Mouse (Mus musculus) G1E (cell line): ENCODE measurements at regions not wholly inside any gene's neighbourhood (a gene's known extent, or its start where the extent isn't known, plus 50 kb on each side); places are given as distances from the start of the nearest gene placed in this dataset.
"Not testable (repeated sequence)": the region's sequence is repeated elsewhere in the genome, so short reads cannot be mapped to it uniquely, and the experiment has no call there.

Source experiments
- ATAC-seq: 2 replicates; pipeline ENCODE4 v1.8.0; 2016; ENCODE audit warnings: mild to moderate bottlenecking; ENCODE audit not compliant: insufficient number of reproducible peaks, poor library complexity, low FRiP score, severe bottlenecking; ENCODE audit errors: extremely low read depth
- DNase-seq: peaks from one replicate; pipeline ENCODE4 v3.0.0; 2012; ENCODE audit warnings: low spot score
- H3K27me3 ChIP-seq: 2 replicates; pipeline ENCODE4 v1.6.1; 2012; ENCODE audit warnings: mild to moderate bottlenecking, low read length, inconsistent platforms; ENCODE audit not compliant: insufficient read depth
- H3K36me3 ChIP-seq: replicated peaks from 2 replicates; pipeline ENCODE3; 2012; ENCODE audit warnings: mild to moderate bottlenecking, inconsistent platforms
- H3K4me1 ChIP-seq: 2 replicates; pipeline ENCODE4 v1.6.1; 2012; ENCODE audit warnings: low read depth, low read length, inconsistent platforms, mixed read lengths; ENCODE audit not compliant: insufficient read depth
- H3K4me3 ChIP-seq: 2 replicates; pipeline ENCODE4 v1.5.1; 2012; ENCODE audit warnings: low read depth, mild to moderate bottlenecking, inconsistent platforms, low read length, moderate library complexity, mixed read lengths
- H3K9me3 ChIP-seq: replicated peaks from 2 replicates; pipeline ENCODE4 v1.6.1; 2012; ENCODE audit warnings: inconsistent platforms
- CTCF ChIP-seq: IDR thresholded peaks from 2 replicates; pipeline ENCODE4 v1.5.1; 2012; ENCODE audit warnings: low read depth, low read length, inconsistent platforms, mixed read lengths
- GATA1 ChIP-seq: IDR thresholded peaks from 2 replicates; pipeline ENCODE4 v1.6.1; 2012; ENCODE audit warnings: borderline replicate concordance, low read length, inconsistent platforms, mixed read lengths
- GATA2 ChIP-seq: IDR thresholded peaks from 2 replicates; pipeline ENCODE4 v1.6.1; 2012; ENCODE audit warnings: low read depth, low read length, inconsistent platforms, borderline replicate concordance
- POLR2AphosphoS5 ChIP-seq: IDR thresholded peaks from 2 replicates; pipeline ENCODE4 v1.6.1; 2012; ENCODE audit warnings: low read depth, low read length, inconsistent platforms; ENCODE audit not compliant: insufficient replicate concordance
- TAL1 ChIP-seq: conservative IDR thresholded peaks from 2 replicates; pipeline ENCODE4 v1.6.1; 2012; ENCODE audit warnings: low read depth, low read length, inconsistent platforms, mixed read lengths

DNA sequence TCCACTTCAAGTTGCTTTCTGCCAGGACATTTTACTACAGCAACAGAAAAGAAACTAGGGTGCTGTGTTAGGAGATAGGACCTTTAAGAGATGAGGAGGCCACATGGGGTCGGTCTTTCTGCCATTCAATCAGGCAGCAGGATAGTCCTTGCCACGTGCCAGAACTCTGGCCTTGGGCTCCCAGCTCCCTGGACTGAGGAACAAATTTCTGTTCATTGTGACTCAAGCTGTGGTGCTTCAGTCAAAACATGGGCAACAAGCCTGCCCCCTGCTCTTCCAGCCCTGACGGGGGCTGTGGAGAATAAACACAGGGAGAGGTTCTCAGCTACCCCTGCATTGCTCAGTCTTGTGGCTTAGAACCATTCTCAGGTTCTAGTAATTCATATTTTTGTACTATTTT lies 84.7 kb upstream of the A430005L14Rik start:
- no peak for ATAC-seq
- no peak for DNase-seq
- no peak for TF ChIP-seq GATA2
- TF ChIP-seq POLR2AphosphoS5, result no peak
- no peak for TF ChIP-seq GATA1
- TF ChIP-seq TAL1, result no peak
- TF ChIP-seq CTCF, result no peak
- no peak overlapping the region for H3K4me3 ChIP-seq
- H3K4me1 ChIP-seq, result peaks cover 12% of the 10 kb centered on the region; the same call in 1 of the 2 replicates
- H3K36me3 ChIP-seq, result no peaks in the 10 kb centered on the region
- H3K9me3 ChIP-seq, result peaks cover 81% of the 10 kb centered on the region
- H3K27me3 ChIP-seq, result no peaks in the 10 kb centered on the region

DNA sequence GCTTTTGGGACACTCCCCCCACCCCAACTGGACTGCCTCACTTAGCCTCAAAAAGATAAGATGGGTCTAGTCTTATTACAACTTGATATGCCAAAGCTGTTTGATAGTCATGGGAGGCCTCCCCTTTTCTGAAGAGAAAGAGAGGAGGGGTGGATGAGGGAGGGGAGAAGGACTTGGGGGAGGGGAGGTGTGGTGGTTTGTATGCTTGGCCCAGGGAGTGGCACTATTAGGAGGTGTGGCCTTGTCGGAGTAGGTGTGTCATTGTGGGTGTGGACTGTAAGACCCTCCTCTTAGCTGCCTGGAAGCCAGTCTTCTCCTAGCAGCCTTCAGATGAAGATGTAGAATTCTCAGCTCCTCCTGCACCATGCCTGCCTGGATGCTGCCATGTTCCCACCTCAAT lies 82.0 kb upstream of the A430005L14Rik start:
- peaks cover 12% of the 10 kb centered on the region; the same call in 1 of the 2 replicates for H3K4me1 ChIP-seq
- H3K27me3 ChIP-seq, DNase-seq, H3K4me3 ChIP-seq, H3K36me3 ChIP-seq, ATAC-seq: not testable (repeated sequence)
- peaks cover 55% of the 10 kb centered on the region for H3K9me3 ChIP-seq

DNA sequence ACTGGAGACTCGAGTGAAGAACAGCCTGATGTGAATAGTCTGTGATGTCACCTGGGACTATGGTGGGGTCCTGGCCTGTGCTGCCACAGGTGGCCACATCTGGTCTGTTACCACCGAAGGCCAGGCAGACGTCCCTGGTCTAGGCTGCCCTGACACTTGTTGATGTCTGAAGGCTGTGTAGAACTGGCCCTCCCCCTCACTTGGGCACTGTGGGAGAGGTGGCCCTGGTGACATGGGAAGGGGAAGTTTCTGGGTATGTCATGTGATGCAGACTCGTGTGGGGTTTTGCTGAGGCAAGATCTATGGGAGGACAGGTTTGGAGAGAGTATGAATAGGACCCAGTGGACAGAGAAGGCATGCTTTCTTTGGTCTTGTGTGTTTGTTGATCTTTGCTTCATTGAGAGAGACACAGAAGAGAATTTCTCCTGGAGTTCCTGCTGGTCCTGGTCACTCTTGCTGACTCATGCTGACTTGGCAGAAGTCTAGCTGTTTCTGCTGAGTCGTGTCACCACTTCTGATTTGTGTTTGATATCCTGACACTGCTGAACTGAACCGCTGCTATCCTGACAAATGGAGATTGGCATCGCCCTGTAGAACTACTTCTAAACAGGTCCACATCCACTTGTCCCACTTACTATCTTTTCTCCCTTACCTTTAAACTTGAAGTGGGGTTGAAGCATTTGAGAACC lies 79.9 kb upstream of the A430005L14Rik start:
- peaks cover 37% of the 10 kb centered on the region for H3K9me3 ChIP-seq
- H3K4me1 ChIP-seq, result peaks cover 12% of the 10 kb centered on the region; the same call in 1 of the 2 replicates
- TF ChIP-seq GATA2 (no peak), TAL1 (no peak), CTCF (no peak)
- H3K4me3 ChIP-seq, result peak overlapping the region; percentile 37; the same call in 1 of the 2 replicates
- ATAC-seq (peak; percentile 70), DNase-seq (no peak)
- no peaks in the 10 kb centered on the region for H3K27me3 ChIP-seq
- H3K36me3 ChIP-seq, result no peaks in the 10 kb centered on the region

- Histone ChIP-seq H3K27me3 (no peaks in the 10 kb centered on the region), H3K36me3 (no peaks in the 10 kb centered on the region), H3K4me1 (no peaks in the 10 kb centered on the region), H3K9me3 (peaks cover 42% of the 10 kb centered on the region), H3K4me3 (no peak overlapping the region)
- TF ChIP-seq GATA2 (no peak), CTCF (no peak), TAL1 (no peak), GATA1 (no peak), POLR2AphosphoS5 (no peak)
- ATAC-seq (no peak), DNase-seq (no peak)
These were observed 74.0 kb upstream of the A430005L14Rik start for GRCm38 (mm10) chr4:153883057-153883456.

GRCm38 (mm10) chr4:153884044-153884443 lies 73.0 kb upstream of the A430005L14Rik start:
- Histone ChIP-seq H3K4me1 (no peaks in the 10 kb centered on the region), H3K9me3 (peaks cover 46% of the 10 kb centered on the region), H3K36me3 (no peaks in the 10 kb centered on the region), H3K27me3 (no peaks in the 10 kb centered on the region), H3K4me3 (no peak overlapping the region)
- DNase-seq, result no peak
- no peak for ATAC-seq
- no peak for TF ChIP-seq GATA1
- TF ChIP-seq POLR2AphosphoS5, result no peak
- no peak for TF ChIP-seq TAL1
- TF ChIP-seq CTCF, result no peak
- TF ChIP-seq GATA2, result no peak

DNA sequence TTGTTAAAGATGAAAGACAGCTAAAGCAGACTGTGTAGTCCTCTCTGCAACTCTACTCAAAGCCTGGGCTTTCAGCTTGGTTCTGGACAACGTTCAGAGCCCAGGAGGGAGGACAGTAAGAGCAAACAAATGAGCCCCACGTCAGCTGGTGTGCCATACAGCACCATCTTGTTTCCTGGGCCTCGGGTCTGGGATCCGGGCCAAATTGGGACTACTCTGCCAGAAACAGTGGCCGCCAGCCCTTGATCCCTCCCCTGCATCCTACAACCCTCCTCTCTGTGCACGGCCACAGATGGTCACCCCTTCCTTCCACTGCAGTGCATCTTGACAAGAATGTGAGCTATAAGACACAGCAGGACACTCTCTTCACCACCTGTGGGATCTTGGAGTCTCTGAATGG lies 71.2 kb upstream of the A430005L14Rik start:
- TF ChIP-seq CTCF, result no peak
- DNase-seq (no peak), ATAC-seq (no peak)
- no peaks in the 10 kb centered on the region for H3K27me3 ChIP-seq
- no peak overlapping the region for H3K4me3 ChIP-seq
- H3K4me1 ChIP-seq, result no peaks in the 10 kb centered on the region
- no peaks in the 10 kb centered on the region for H3K36me3 ChIP-seq
- H3K9me3 ChIP-seq, result peaks cover 57% of the 10 kb centered on the region

DNA sequence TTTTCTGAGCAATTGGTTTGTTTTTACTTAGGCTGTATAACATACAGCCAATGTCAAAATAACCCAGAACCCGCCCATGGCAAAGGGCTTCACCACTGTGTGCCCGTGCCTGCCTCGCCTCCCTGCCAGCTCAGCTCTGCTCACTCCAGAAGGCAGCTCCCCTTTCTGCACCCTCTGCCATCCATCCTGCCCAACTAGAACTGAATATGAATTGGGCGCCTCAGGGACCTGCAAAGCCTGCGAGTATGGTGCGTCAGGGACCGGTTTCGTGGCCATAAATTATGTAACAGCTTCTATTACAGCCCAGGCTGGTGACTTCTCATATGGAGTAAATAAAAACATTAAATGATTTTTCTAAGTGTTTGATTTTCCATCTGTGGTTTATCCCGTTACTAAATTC lies 66.9 kb upstream of the A430005L14Rik start:
- DNase-seq (no peak), ATAC-seq (no peak)
- Histone ChIP-seq H3K27me3 (no peaks in the 10 kb centered on the region), H3K9me3 (peaks cover 67% of the 10 kb centered on the region), H3K36me3 (no peaks in the 10 kb centered on the region), H3K4me3 (no peak overlapping the region), H3K4me1 (no peaks in the 10 kb centered on the region)
- no peak for TF ChIP-seq CTCF
- no peak for TF ChIP-seq GATA1
- TF ChIP-seq GATA2, result no peak
- TF ChIP-seq POLR2AphosphoS5, result no peak
- no peak for TF ChIP-seq TAL1
